Mouse (Mus musculus) liver, embryonic 11.5 days (tissue): ENCODE measurements around the gene Tnfsf11. TPM values are rescaled to one million over a fixed set of nuclear protein-coding genes. Genes with fewer than 3 reads are reported as not detected.

ENCODE experiments used
- ATAC-seq: fragments of 200-750 bp; cut with Nextera tagmentation; replicated peaks from 2 replicates; pipeline ENCODE4 v1.8.0; 2017; ENCODE audit warnings: moderate number of reproducible peaks, mild to moderate bottlenecking, moderate TSS enrichment, moderate library complexity; ENCODE audit not compliant: low FRiP score
- DNase-seq: peaks from one replicate; pipeline ENCODE4 v3.0.0-alpha.2; 2017; ENCODE audit warnings: low spot score
- H3K27ac ChIP-seq: fragments of 300-500 bp; sonication (generic); 2 replicates; pipeline ENCODE4 v1.5.1; 2014; ENCODE audit warnings: mild to moderate bottlenecking, low read depth, low read length, control low read depth
- H3K27me3 ChIP-seq: fragments of 300-500 bp; sonication (generic); replicated peaks from 2 replicates; pipeline ENCODE4 v1.6.1; 2014; ENCODE audit warnings: low read length, mixed read lengths; ENCODE audit not compliant: control insufficient read depth, insufficient read depth
- H3K36me3 ChIP-seq: fragments of 300-500 bp; sonication (generic); 2 replicates; pipeline ENCODE4 v1.6.1; 2014; ENCODE audit warnings: mild to moderate bottlenecking, low read length, moderate library complexity, mixed read lengths; ENCODE audit not compliant: control insufficient read depth, insufficient read depth
- H3K4me1 ChIP-seq: fragments of 300-500 bp; sonication (generic); replicated peaks from 2 replicates; pipeline ENCODE4 v1.6.1; 2014; ENCODE audit warnings: low read length, mixed read lengths; ENCODE audit not compliant: control insufficient read depth, insufficient read depth
- H3K4me2 ChIP-seq: fragments of 300-500 bp; sonication (generic); 2 replicates; pipeline ENCODE4 v1.6.1; 2014; ENCODE audit warnings: mild to moderate bottlenecking, control low read depth, moderate library complexity
- H3K4me3 ChIP-seq: fragments of 300-500 bp; sonication (generic); 2 replicates; pipeline ENCODE4 v1.5.1; 2014; ENCODE audit warnings: low read depth, low read length, control low read depth
- H3K9ac ChIP-seq: fragments of 300-500 bp; sonication (generic); 2 replicates; pipeline ENCODE4 v1.6.1; 2014; ENCODE audit warnings: low read depth, low read length, control low read depth
- H3K9me3 ChIP-seq: fragments of 300-500 bp; sonication (generic); 2 replicates; pipeline ENCODE4 v1.6.1; 2016; ENCODE audit warnings: low read length, inconsistent platforms, mixed read lengths; ENCODE audit not compliant: control insufficient read depth
- WGBS: fragments of 180-500 bp; shearing (Covaris S2); extraction: QIAGEN DNeasy Blood & Tissue Kit; methylation state at CpG from one replicate; pipeline ENCODE4 v1.1.7; 2014; 5-methylcytosine and 5-hydroxymethylcytosine counted together
- polyA plus RNA-seq: library from polyadenylated mRNA; unstranded; fragments of >200 nt; fragmentation: Nextera tagmentation; extraction: Ambion mirVana; gene quantifications from 2 replicates; pipeline ENCODE4 v1.2.1, GENCODE M21; 2014

Tnfsf11 gene
- polyA plus RNA-seq, 1 experiment from 2014 or later, result 0.33 TPM

DNA sequence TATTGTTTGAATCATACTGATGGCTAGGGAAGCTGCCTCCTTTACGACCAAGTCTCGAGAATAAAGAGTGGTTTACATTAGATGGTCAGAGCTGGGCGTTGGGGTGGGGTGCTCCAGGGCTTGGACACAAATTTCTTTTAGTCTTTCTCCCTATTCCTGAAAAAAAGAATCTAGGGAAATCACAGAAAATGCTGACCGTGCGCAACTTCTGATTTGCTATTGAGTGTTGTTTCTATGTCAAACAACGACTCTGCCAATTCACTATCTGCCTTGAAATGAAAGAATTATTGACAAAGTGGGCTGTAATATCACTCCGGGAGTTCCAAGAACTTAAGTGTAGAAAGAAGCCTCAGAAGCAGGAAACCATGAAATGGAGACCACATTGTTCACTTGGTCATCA lies 23.5 kb upstream of the Tnfsf11 start:
- no peaks in the 10 kb centered on the region for H3K27me3 ChIP-seq
- no peak overlapping the region for H3K27ac ChIP-seq
- no peaks in the 10 kb centered on the region for H3K9me3 ChIP-seq
- no peak overlapping the region for H3K4me2 ChIP-seq
- H3K4me1 ChIP-seq, result no peaks in the 10 kb centered on the region
- H3K36me3 ChIP-seq, result no peaks in the 10 kb centered on the region
- no peak for DNase-seq
- H3K9ac ChIP-seq, result no peak overlapping the region
- ATAC-seq, result no peak
- 79% methylated on average over 7 of the region's 7 CpGs for WGBS
- no peak overlapping the region for H3K4me3 ChIP-seq

DNA sequence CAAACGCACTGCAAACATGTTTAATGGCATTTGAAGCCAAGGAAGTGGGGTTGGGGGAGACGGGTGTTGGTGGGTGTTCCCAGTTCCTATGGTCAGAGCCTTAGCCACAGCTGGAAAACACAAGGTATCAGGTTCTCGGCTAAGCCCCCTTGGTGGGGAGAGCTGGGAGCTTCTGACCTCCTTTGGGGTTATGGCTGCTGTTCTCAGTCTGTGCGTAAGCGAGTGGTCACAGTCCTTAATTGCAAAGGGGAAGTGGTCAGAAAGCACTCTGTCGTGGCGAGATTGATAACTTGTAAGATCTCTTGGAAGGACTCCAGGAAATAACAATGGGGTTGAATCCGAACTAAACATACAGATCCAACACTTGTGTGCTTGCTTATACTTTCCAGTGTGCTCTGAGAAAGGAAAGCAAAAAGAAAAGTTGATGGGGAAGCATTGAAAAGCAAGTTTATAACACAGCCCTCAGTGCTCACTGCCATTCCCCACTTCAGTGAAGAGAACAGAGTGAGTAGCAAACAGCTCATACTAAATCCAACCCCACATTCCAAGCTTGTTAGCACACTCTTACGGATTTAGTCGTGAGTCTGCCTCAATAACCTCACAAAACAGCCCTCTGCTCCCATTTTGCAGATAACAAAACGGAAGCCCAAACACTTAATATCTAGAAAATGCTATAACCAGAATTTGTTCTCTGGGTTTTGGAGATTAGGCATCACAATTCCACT lies 22.9 kb upstream of the Tnfsf11 start:
- Histone ChIP-seq H3K4me2 (no peak overlapping the region), H3K4me1 (no peaks in the 10 kb centered on the region), H3K27me3 (no peaks in the 10 kb centered on the region), H3K9ac (no peak overlapping the region), H3K36me3 (no peaks in the 10 kb centered on the region), H3K9me3 (no peaks in the 10 kb centered on the region), H3K4me3 (no peak overlapping the region), H3K27ac (no peak overlapping the region)
- 24% methylated on average over 11 of the region's 11 CpGs for WGBS
- ATAC-seq (no peak), DNase-seq (no peak)

DNA sequence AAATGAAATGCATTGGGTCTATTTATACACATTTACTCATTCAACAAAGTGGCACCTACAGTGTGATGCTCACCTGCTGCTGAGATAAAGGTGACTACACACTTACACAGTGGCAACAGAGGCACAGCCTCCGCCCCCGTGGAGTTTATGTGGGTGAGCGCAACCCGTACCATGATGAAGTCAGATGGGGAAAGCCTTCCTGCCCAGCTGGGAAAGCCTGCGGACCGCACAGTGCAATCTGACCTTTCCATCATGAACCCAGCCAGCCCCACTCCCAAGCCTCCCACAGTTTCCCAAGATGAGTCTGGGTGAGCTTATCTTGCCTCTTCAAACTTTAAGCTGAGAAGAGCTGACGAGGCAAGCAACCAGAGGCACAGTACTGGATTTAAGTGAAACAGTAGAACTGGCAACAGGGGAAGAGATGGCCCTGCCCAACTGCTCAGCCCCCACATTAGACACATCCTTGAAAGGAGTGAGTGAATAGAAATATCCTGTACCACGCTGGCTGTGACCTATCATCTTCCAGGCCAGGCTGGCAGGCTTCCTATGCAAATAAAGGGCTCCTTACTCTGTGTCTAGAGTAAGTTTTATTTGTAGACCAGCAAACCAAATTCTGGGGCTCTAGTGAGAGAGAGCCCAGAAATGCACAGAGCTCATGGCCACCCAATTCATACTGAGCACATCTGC lies 22.1 kb upstream of the Tnfsf11 start:
- Histone ChIP-seq H3K4me3 (no peak overlapping the region), H3K4me1 (no peaks in the 10 kb centered on the region), H3K9ac (no peak overlapping the region), H3K4me2 (no peak overlapping the region), H3K36me3 (no peaks in the 10 kb centered on the region), H3K9me3 (no peaks in the 10 kb centered on the region), H3K27ac (no peak overlapping the region), H3K27me3 (no peaks in the 10 kb centered on the region)
- ATAC-seq (no peak), DNase-seq (no peak)
- 59% methylated on average over 8 of the region's 8 CpGs for WGBS

DNA sequence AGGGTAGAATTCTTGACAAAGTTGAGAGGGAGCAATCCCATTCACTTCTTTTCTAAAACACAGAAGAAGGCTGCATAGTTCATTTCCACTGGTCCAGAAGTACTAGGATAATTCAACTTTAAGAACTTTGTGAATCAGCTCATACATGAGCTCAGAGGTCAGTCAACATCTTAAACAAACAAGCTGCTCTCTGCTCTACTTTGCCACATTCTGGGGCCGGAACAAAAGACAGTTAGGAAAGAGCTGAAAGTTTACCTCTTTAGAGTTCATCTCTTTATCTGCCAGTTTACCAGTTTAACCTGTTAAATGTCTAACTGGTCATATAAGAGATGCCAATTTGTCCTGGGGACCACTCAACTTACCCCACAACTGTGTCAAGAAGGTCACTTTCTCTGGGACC lies 15.5 kb upstream of the Tnfsf11 start:
- no peaks in the 10 kb centered on the region for H3K4me1 ChIP-seq
- H3K4me3 ChIP-seq, result no peak overlapping the region
- H3K27ac ChIP-seq, result no peak overlapping the region
- no peak overlapping the region for H3K9ac ChIP-seq
- no peaks in the 10 kb centered on the region for H3K36me3 ChIP-seq
- no peak for DNase-seq
- H3K27me3 ChIP-seq, result no peaks in the 10 kb centered on the region
- H3K9me3 ChIP-seq, result no peaks in the 10 kb centered on the region
- H3K4me2 ChIP-seq, result no peak overlapping the region
- ATAC-seq, result no peak
- 71% methylated on average over 1 of the region's 1 CpGs for WGBS

DNA sequence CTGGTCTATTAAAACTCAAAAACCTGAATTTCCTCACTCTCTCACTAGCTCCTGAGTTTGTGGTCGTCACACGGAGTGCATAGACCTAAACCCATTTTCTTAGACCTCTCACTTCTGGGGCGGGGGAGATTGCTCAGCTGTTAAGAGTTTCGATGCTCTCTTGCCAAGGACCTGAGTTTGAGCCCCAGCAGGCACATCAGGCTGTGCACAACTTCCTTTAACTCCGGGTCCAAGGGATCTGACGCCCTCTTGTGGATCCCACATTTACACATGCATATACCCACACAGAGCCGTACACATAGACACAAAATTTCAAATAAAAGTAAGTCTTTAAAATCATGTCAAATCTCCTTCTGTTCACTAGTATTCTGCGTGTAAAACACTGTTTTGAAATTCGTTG lies 15.1 kb upstream of the Tnfsf11 start:
- H3K4me3 ChIP-seq, result no peak overlapping the region
- no peaks in the 10 kb centered on the region for H3K36me3 ChIP-seq
- no peak overlapping the region for H3K9ac ChIP-seq
- H3K9me3 ChIP-seq, result no peaks in the 10 kb centered on the region
- 71% methylated on average over 9 of the region's 9 CpGs for WGBS
- H3K27ac ChIP-seq, result no peak overlapping the region
- H3K4me1 ChIP-seq, result no peaks in the 10 kb centered on the region
- no peaks in the 10 kb centered on the region for H3K27me3 ChIP-seq
- ATAC-seq (no peak), DNase-seq (no peak)
- H3K4me2 ChIP-seq, result no peak overlapping the region

DNA sequence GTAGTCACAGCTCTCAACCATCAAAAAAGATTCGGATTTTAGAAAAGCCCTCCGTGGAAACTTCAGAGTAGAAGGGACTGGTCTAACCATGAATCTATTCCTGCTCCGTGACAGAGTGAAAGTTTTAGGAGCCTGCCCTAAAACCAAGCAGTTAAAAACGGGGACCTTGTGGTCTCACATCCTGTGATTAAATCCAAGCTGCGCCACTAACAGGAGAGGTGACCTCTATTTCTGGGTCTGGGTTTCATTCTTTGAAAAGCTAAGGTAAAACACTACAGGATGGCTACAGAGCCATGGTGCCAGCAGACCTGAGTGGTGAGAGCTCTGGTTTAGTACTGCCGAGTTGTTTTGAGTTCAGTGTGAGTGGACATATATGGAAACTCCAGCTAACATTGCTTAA lies 12.4 kb upstream of the Tnfsf11 start:
- no peak overlapping the region for H3K4me2 ChIP-seq
- H3K27me3 ChIP-seq, result no peaks in the 10 kb centered on the region
- DNase-seq (no peak), ATAC-seq (no peak)
- H3K4me1 ChIP-seq, result no peaks in the 10 kb centered on the region
- no peak overlapping the region for H3K9ac ChIP-seq
- no peaks in the 10 kb centered on the region for H3K9me3 ChIP-seq
- no peaks in the 10 kb centered on the region for H3K36me3 ChIP-seq
- 72% methylated on average over 6 of the region's 6 CpGs for WGBS
- H3K4me3 ChIP-seq, result no peak overlapping the region
- H3K27ac ChIP-seq, result no peak overlapping the region

DNA sequence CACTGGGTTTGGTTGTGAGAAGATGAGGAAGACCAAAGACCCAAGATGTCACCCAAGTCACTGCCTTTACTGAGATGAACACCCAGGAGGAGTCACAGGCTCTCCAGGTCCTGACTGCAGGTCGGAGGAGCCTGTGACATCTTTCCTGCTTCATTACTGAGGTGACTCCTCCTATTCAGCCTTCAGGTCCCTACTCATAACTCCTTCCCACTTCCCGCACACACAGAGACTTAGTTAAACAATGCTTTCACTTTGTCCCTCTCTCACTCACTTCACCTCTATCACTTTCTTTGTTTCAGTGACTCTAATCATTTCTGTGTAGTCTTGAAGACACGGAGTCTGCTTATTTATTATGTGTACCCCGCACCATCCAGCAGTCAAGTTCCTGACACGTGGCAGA lies 11.7 kb upstream of the Tnfsf11 start:
- Histone ChIP-seq H3K9me3 (no peaks in the 10 kb centered on the region), H3K36me3 (no peaks in the 10 kb centered on the region), H3K27me3 (no peaks in the 10 kb centered on the region), H3K4me2 (no peak overlapping the region), H3K27ac (no peak overlapping the region), H3K4me3 (no peak overlapping the region), H3K4me1 (no peaks in the 10 kb centered on the region), H3K9ac (no peak overlapping the region)
- no peak for DNase-seq
- no peak for ATAC-seq
- WGBS, result 68% methylated on average over 5 of the region's 5 CpGs

DNA sequence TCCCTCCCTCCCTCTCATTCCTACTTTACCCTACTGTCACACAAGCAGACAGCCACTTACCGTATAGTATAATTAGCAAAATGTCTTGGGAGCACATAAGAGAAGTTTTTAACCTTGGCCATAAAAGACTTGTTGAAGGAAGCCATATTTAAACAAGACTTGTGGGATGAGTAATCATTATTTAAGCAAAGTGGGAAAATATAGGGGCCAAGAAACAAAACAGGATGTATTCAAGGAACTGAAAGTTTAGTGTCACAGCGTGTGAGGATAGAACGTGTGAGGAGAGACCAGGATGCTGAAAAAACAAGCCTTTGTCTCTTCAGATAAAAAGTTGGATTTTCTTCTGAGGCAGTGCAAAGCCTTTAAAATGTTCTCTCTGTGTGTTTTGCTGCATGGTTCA lies 11.2 kb upstream of the Tnfsf11 start:
- H3K4me2 ChIP-seq, result no peak overlapping the region
- WGBS, result 66% methylated on average over 3 of the region's 3 CpGs

DNA sequence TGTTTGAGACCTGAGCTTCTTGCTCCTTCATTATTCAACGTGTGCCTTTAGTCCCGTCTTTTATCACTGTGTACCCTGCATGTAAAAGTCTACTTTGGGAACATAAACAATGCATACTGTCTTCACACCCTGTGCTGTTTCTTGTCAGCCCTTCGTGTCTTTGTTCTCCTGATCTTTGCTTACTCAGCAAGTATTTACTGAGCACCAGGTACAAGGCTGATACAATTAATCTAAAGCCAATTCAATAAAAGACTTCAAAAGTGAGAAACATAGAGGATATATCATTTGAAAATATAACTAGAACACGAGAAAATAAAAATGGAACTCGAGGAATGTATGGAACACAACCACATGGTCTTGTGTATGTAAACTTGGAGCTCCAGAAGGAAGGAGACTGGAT lies 9.8 kb upstream of the Tnfsf11 start:
- ATAC-seq, result no peak
- no peak for DNase-seq
- WGBS, result 76% methylated on average over 5 of the region's 5 CpGs

More for the DNA sequence above, 11.2 kb upstream of the Tnfsf11 start:
- no peak for DNase-seq
- no peak for ATAC-seq
- Histone ChIP-seq H3K9me3 (no peaks in the 10 kb centered on the region), H3K4me3 (no peak overlapping the region), H3K4me1 (no peaks in the 10 kb centered on the region), H3K27ac (no peak overlapping the region), H3K9ac (no peak overlapping the region), H3K36me3 (no peaks in the 10 kb centered on the region), H3K27me3 (no peaks in the 10 kb centered on the region)

More for the DNA sequence above, 9.8 kb upstream of the Tnfsf11 start:
- no peak overlapping the region for H3K4me3 ChIP-seq
- no peaks in the 10 kb centered on the region for H3K27me3 ChIP-seq
- H3K27ac ChIP-seq, result no peak overlapping the region
- no peaks in the 10 kb centered on the region for H3K36me3 ChIP-seq
- H3K9ac ChIP-seq, result no peak overlapping the region
- no peaks in the 10 kb centered on the region for H3K9me3 ChIP-seq
- no peak overlapping the region for H3K4me2 ChIP-seq
- H3K4me1 ChIP-seq, result no peaks in the 10 kb centered on the region
